In genomic region chr3:21824913-21825610, GRCm38 (mm10) we compare ENCODE assay signal across 26 mouse cellular contexts.
DNase-seq lines count a peak whose midpoint lies in the region; ATAC-seq and TF ChIP-seq lines count a peak whose summit lies in the region.
"Had no signal": no experiment of that assay in that cellular context is flagged by ENCODE, and none has a peak within 500 bp of the region (broad histone marks: within the 10 kb centered on the region; RNA-seq: fewer than 3 reads in every experiment).

No protein-coding gene starts in this region.

- no peaks in the 10 kb centered on the region for H3K79me2 ChIP-seq in C2C12 (ENCODE audit: control insufficient read depth, insufficient read depth)

- no peak overlapping the region for H3K4me3 ChIP-seq in C2C12 (ENCODE audit: insufficient read depth, poor library complexity, severe bottlenecking)
- H3K4me3 ChIP-seq: embryonic facial prominence, embryonic 10.5 days; embryonic facial prominence, embryonic 15.5 days; forebrain, embryonic 12.5 days; heart, embryonic 13.5 days; hindbrain, embryonic 10.5 days; liver, embryonic 13.5 days; midbrain, embryonic 12.5 days had no signal

- H3K79me3 ChIP-seq in C2C12 (ENCODE audit: low read depth), result no peaks in the 10 kb centered on the region

- no peaks in the 10 kb centered on the region for H3K36me3 ChIP-seq in C2C12 (ENCODE audit: control insufficient read depth, insufficient read depth)
- H3K36me3 ChIP-seq: embryonic facial prominence, embryonic 10.5 days; embryonic facial prominence, embryonic 15.5 days; forebrain, embryonic 12.5 days; heart, embryonic 13.5 days; hindbrain, embryonic 10.5 days; liver, embryonic 13.5 days; midbrain, embryonic 12.5 days had no signal

- no peak overlapping the region for H3ac ChIP-seq in C2C12 (ENCODE audit: control insufficient read depth, insufficient read length, low read depth)

- peak; percentile 91 for ATAC-seq in granulocyte monocyte progenitor cell, adult 5-6 weeks (replicated peaks; ENCODE audit: poor library complexity, severe bottlenecking)
- peak; percentile 93 for ATAC-seq in megakaryocyte progenitor cell, adult 5-6 weeks (replicated peaks; ENCODE audit: poor library complexity)

- no peaks in the 10 kb centered on the region for H3K27me3 ChIP-seq in C2C12 (ENCODE audit: control insufficient read depth, insufficient read depth, insufficient read length)
- H3K27me3 ChIP-seq: embryonic facial prominence, embryonic 15.5 days; forebrain, embryonic 12.5 days; heart, embryonic 13.5 days; liver, embryonic 13.5 days; megakaryocyte, embryonic 14.5 days; midbrain, embryonic 12.5 days had no signal

- TF ChIP-seq CTCF in C2C12 (IDR thresholded peaks at IDR 0.05; ENCODE audit: control insufficient read depth, insufficient read depth, insufficient read length), result no peak

- peak; percentile 71 for DNase-seq in kidney, adult 9 months
- DNase-seq in kidney, postnatal 4 days, result no peak
- no peak for DNase-seq in gastrocnemius, postnatal 10 days
- DNase-seq in cerebellum, postnatal 36 days, result no peak
- DNase-seq in frontal cortex, postnatal 10 days (ENCODE audit: low spot score in 2 of 2), result no peak
- DNase-seq: adrenal gland, postnatal 25 days; cerebellum, adult 18-20 months; gastrocnemius, postnatal 36 days; heart, postnatal 10 days; kidney, postnatal 14 days; liver, embryonic 13.5 days; lung, adult 2 months; lung, postnatal 10 days; retina, postnatal 1 day; right cerebral cortex, postnatal 14 days; thymus, postnatal 4 days had no signal

TF ChIP-seq in C2C12, 6 proteins besides CTCF, POLR2A, EP300 and RAD21:
- peak; percentile 9 for TF ChIP-seq CEBPB (IDR thresholded peaks at IDR 0.05; ENCODE audit: low read depth)
- TF ChIP-seq USF1 (IDR thresholded peaks at IDR 0.05; ENCODE audit: low read depth), result no peak
